ENCODE assay signal across 20 mouse cellular contexts in genomic region chr13:97320298-97320697, GRCm38 (mm10).
DNase-seq lines count a peak whose midpoint lies in the region; ATAC-seq and TF ChIP-seq lines count a peak whose summit lies in the region.
"Had no signal": no experiment of that assay in that cellular context is flagged by ENCODE, and none has a peak within 500 bp of the region (broad histone marks: within the 10 kb centered on the region; RNA-seq: fewer than 3 reads in every experiment).

No protein-coding gene starts in this region.

- no peak overlapping the region for H3K9ac ChIP-seq in heart, embryonic 13.5 days
- H3K9ac ChIP-seq in kidney, embryonic 16.5 days (replicated peaks; ENCODE audit: low read length): no peak overlapping the region
- H3K9ac ChIP-seq in liver, postnatal 0 days (replicated peaks): no peak overlapping the region
- H3K9ac ChIP-seq: hindbrain, embryonic 15.5 days; limb, embryonic 13.5 days; midbrain, embryonic 13.5 days had no signal

- H3K27ac ChIP-seq in heart, embryonic 13.5 days (replicated peaks): peak overlapping the region; percentile 68
- peak overlapping the region; percentile 36; the same call in 1 of the 2 replicates for H3K27ac ChIP-seq in kidney, embryonic 16.5 days (ENCODE audit: low read length)
- H3K27ac ChIP-seq in liver, postnatal 0 days (ENCODE audit: low read depth): no peak overlapping the region
- H3K27ac ChIP-seq: hindbrain, embryonic 15.5 days; midbrain, embryonic 13.5 days had no signal

- H3K36me3 ChIP-seq in heart, embryonic 13.5 days: no peaks in the 10 kb centered on the region
- H3K36me3 ChIP-seq in kidney, embryonic 16.5 days (ENCODE audit: insufficient read depth, low read length): no peaks in the 10 kb centered on the region
- no peaks in the 10 kb centered on the region for H3K36me3 ChIP-seq in liver, postnatal 0 days (replicated peaks; ENCODE audit: insufficient read depth, low read length)
- H3K36me3 ChIP-seq: hindbrain, embryonic 15.5 days; limb, embryonic 13.5 days; midbrain, embryonic 13.5 days had no signal

- 0 out of 2 replicates have a peak, but pooled peaks have one; percentile 58 for ATAC-seq in heart, embryonic 13.5 days (ENCODE audit: extremely low read depth, insufficient number of reproducible peaks, low FRiP score, low TSS enrichment)
- ATAC-seq in kidney, embryonic 16.5 days (ENCODE audit: low FRiP score, low TSS enrichment): no peak
- ATAC-seq in liver, postnatal 0 days: peak; percentile 44
- ATAC-seq: forebrain, embryonic 16.5 days; midbrain, embryonic 13.5 days had no signal

- WGBS in heart, embryonic 13.5 days: 59% methylated on average over 1 of the region's 1 CpGs
- WGBS in kidney, embryonic 16.5 days: 91% methylated on average over 1 of the region's 1 CpGs
- 78% methylated on average over 1 of the region's 1 CpGs for WGBS in liver, postnatal 0 days (ENCODE audit: insufficient replicate concordance)

- no peak for TF ChIP-seq CTCF in liver, postnatal 0 days (IDR thresholded peaks at IDR 0.05; ENCODE audit: low read depth)

- no peak for TF ChIP-seq EP300 in liver, postnatal 0 days (IDR thresholded peaks at IDR 0.05; ENCODE audit: low read depth)

- peaks cover 37% of the 10 kb centered on the region for H3K4me1 ChIP-seq in heart, embryonic 13.5 days
- H3K4me1 ChIP-seq in kidney, embryonic 16.5 days (ENCODE audit: insufficient read depth, low read length): peaks cover 9% of the 10 kb centered on the region
- no peaks in the 10 kb centered on the region for H3K4me1 ChIP-seq in liver, postnatal 0 days (ENCODE audit: insufficient read depth)

- H3K4me2 ChIP-seq in heart, embryonic 13.5 days: no peak overlapping the region
- no peak overlapping the region for H3K4me2 ChIP-seq in kidney, embryonic 16.5 days (replicated peaks; ENCODE audit: low read depth, low read length)
- no peak overlapping the region for H3K4me2 ChIP-seq in liver, postnatal 0 days (ENCODE audit: low read depth, low read length)
- H3K4me2 ChIP-seq: hindbrain, embryonic 15.5 days; limb, embryonic 13.5 days; midbrain, embryonic 13.5 days had no signal

- no peaks in the 10 kb centered on the region for H3K9me3 ChIP-seq in heart, embryonic 13.5 days
- H3K9me3 ChIP-seq in kidney, embryonic 16.5 days (ENCODE audit: low read length): no peaks in the 10 kb centered on the region
- no peaks in the 10 kb centered on the region for H3K9me3 ChIP-seq in liver, postnatal 0 days (ENCODE audit: low read length)
- H3K9me3 ChIP-seq: hindbrain, embryonic 15.5 days; limb, embryonic 13.5 days; midbrain, embryonic 13.5 days had no signal

- DNase-seq in heart, adult 11 months: no peak
- DNase-seq in kidney, postnatal 36 days: no peak
- peak; percentile 19 for DNase-seq in retina, postnatal 1 day
- DNase-seq in retina, embryonic 14.5 days (ENCODE audit: low spot score): no peak
- DNase-seq in liver, postnatal 0 days: no peak
- no peak for DNase-seq in embryo, embryonic 9.5 days (ENCODE audit: extremely low spot score)
- DNase-seq: adrenal gland, adult 8-10 months; cerebellum, adult 11 months; cerebellum, postnatal 14 days; kidney, adult 11 months; kidney, postnatal 25 days; layer of hippocampus, adult 9-11 months; lung, postnatal 4 days; thymus, postnatal 36 days had no signal

- H3K4me3 ChIP-seq in heart, embryonic 13.5 days: no peak overlapping the region
- H3K4me3 ChIP-seq in kidney, embryonic 16.5 days (ENCODE audit: low read length): no peak overlapping the region
- no peak overlapping the region for H3K4me3 ChIP-seq in liver, postnatal 0 days (ENCODE audit: low read depth, low read length)
- H3K4me3 ChIP-seq: hindbrain, embryonic 15.5 days; limb, embryonic 13.5 days; midbrain, embryonic 13.5 days had no signal

- no peaks in the 10 kb centered on the region; the same call in 1 of the 2 replicates for H3K27me3 ChIP-seq in heart, embryonic 13.5 days (replicated peaks)
- no peaks in the 10 kb centered on the region; the same call in 1 of the 2 replicates for H3K27me3 ChIP-seq in kidney, embryonic 16.5 days (ENCODE audit: insufficient read depth, low read length)
- no peaks in the 10 kb centered on the region for H3K27me3 ChIP-seq in liver, postnatal 0 days (ENCODE audit: insufficient read depth, low read length)
- H3K27me3 ChIP-seq: hindbrain, embryonic 15.5 days; limb, embryonic 13.5 days; midbrain, embryonic 13.5 days had no signal
